Mouse (Mus musculus) C2C12 (cell line): ENCODE data around the gene Kidins220.

Experiments
- CEBPB ChIP-seq: IDR thresholded peaks from one replicate; pipeline ENCODE4 v1.6.1; 2011; ENCODE audit warnings: low read depth, mild to moderate bottlenecking, control low read depth, moderate library complexity
- CTCF ChIP-seq: IDR thresholded peaks from one replicate; pipeline ENCODE4 v1.5.1; 2011; ENCODE audit not compliant: control insufficient read depth, insufficient read depth, insufficient read length
- MAX ChIP-seq: IDR thresholded peaks from one replicate; pipeline ENCODE4 v1.6.1; 2011; ENCODE audit warnings: mild to moderate bottlenecking, control low read depth
- MYOD1 ChIP-seq: IDR thresholded peaks from one replicate; pipeline ENCODE4 v1.6.1; 2011; ENCODE audit warnings: low read depth; ENCODE audit not compliant: control insufficient read depth, insufficient read length
- MYOG ChIP-seq: IDR thresholded peaks from one replicate; pipeline ENCODE4 v1.6.1; 2011; ENCODE audit not compliant: control insufficient read depth, insufficient read length; ENCODE audit errors: extremely low read depth
- USF1 ChIP-seq: IDR thresholded peaks from one replicate; pipeline ENCODE4 v1.6.1; 2011; ENCODE audit warnings: low read depth, mild to moderate bottlenecking, control low read depth, moderate library complexity

GRCm38 (mm10) chr12:24963393-24964022 lies 11.2 kb upstream of the Kidins220 start:
- TF ChIP-seq CTCF (no peak), USF1 (no peak), CEBPB (no peak), MYOG (no peak), MYOD1 (no peak), MAX (no peak)
